Mouse (Mus musculus): ENCODE results near the gene Sult2a3. TPM values are rescaled to one million over a fixed set of nuclear protein-coding genes. Genes with fewer than 3 reads are reported as not detected.
"Not testable (repeated sequence)": the region's sequence is repeated elsewhere in the genome, so short reads cannot be mapped to it uniquely, and the experiment has no call there.

The Sult2a3 gene
- polyA plus RNA-seq (2015; fragmentation: Nextera tagmentation; extraction: Ambion mirVana): not detected in 2 replicates

DNA sequence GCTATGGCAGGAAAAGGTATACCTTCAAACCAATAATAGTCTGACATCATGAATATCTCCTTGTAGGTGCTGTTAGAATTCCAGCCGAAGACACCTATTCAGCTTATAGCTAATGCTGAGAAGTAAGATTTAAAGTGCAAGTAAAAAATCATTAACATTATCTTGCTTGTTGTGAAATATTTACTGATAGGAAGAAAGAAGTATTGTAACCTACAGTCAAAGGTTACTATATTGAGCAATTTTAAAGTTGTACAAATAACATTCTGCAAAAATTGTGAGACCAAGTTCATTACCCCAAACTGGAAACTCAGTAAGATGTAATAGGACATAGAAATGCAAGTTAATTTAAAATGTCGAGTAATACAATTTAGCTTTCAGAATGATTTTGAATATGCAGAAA, at the start of gene Sult2a3:
Sult2a3 (minus strand) TSS at position 101 of the 400 bp plus-strand sequence.
- Histone ChIP-seq H3K27me3 (no peaks in the 10 kb centered on the region), H3K27ac (replicated peaks) (no peak within 1 kb of the TSS), H3K4me3 (replicated peaks) (no peak within 1 kb of the TSS), H3K9me3 (replicated peaks) (0 out of 2 replicates have a peak, but pooled peaks cover 6% of the 10 kb centered on the region), H3K4me1 (no peaks in the 10 kb centered on the region), H3K4me2 (replicated peaks) (no peak within 1 kb of the TSS), H3K9ac (no peak within 1 kb of the TSS), H3K36me3 (no peaks in the 10 kb centered on the region)
- ATAC-seq (ENCODE audit: insufficient number of reproducible peaks, low FRiP score, low TSS enrichment, low read depth): no peak
- 83% methylated on average over 2 of the region's 2 CpGs for WGBS

DNA sequence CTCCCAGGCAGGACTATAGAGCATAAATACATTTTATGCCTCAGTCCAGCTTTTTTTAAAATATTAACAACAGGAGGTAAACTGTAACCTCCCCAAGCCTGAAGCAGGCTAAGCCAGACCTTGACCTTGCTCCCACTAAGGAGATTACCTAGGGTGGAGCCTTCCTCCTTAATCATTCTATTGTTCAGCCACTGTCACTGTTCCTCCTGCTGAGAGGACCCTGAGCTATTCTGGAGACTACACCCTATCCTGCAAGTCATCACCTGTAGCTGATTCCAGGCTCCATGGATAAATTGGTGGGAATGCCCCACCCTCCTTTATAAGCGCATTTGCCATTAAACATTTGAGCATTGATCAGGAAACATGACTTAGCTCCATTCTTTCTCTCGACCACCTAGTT, 2.4 kb downstream of the Sult2a3 start:
- no peak for ATAC-seq (ENCODE audit: insufficient number of reproducible peaks, low FRiP score, low TSS enrichment, low read depth)
- Histone ChIP-seq H3K9me3 (replicated peaks) (0 out of 2 replicates have a peak, but pooled peaks cover 6% of the 10 kb centered on the region), H3K4me1 (no peaks in the 10 kb centered on the region), H3K9ac (no peak overlapping the region), H3K27me3 (no peaks in the 10 kb centered on the region), H3K4me2 (replicated peaks) (no peak overlapping the region), H3K4me3 (replicated peaks) (no peak overlapping the region), H3K27ac (replicated peaks) (no peak overlapping the region), H3K36me3 (no peaks in the 10 kb centered on the region)
- 72% methylated on average over 2 of the region's 2 CpGs for WGBS

- H3K36me3 ChIP-seq; ATAC-seq (ENCODE audit: insufficient number of reproducible peaks, low FRiP score, low TSS enrichment, low read depth); H3K27ac ChIP-seq (replicated peaks); H3K4me2 ChIP-seq (replicated peaks); H3K9me3 ChIP-seq (replicated peaks); H3K4me1 ChIP-seq; H3K27me3 ChIP-seq; H3K9ac ChIP-seq; H3K4me3 ChIP-seq (replicated peaks): not testable (repeated sequence)
- 65% methylated on average over 3 of the region's 3 CpGs for WGBS
These were observed 3.0 kb downstream of the Sult2a3 start for GRCm38 (mm10) chr7:14119865-14120264.

- H3K27me3 ChIP-seq: no peaks in the 10 kb centered on the region
- H3K9ac ChIP-seq: no peak overlapping the region
- 35% methylated on average over 1 of the region's 1 CpGs for WGBS
- ATAC-seq (ENCODE audit: insufficient number of reproducible peaks, low FRiP score, low TSS enrichment, low read depth): no peak
- H3K4me1 ChIP-seq: no peaks in the 10 kb centered on the region
- no peaks in the 10 kb centered on the region for H3K36me3 ChIP-seq
- no peak overlapping the region for H3K4me2 ChIP-seq (replicated peaks)
- H3K9me3 ChIP-seq (replicated peaks): 0 out of 2 replicates have a peak, but pooled peaks cover 6% of the 10 kb centered on the region
- H3K4me3 ChIP-seq (replicated peaks): no peak overlapping the region
- no peak overlapping the region for H3K27ac ChIP-seq (replicated peaks)
These were observed 6.1 kb downstream of the Sult2a3 start for GRCm38 (mm10) chr7:14116761-14117160.

- not testable (repeated sequence) for H3K27ac ChIP-seq (replicated peaks); ATAC-seq (ENCODE audit: insufficient number of reproducible peaks, low FRiP score, low TSS enrichment, low read depth)
These were observed 8.4 kb downstream of the Sult2a3 start for GRCm38 (mm10) chr7:14114471-14114870.

GRCm38 (mm10) chr7:14047821-14048220, 75.0 kb downstream of the Sult2a3 start:
- ATAC-seq (ENCODE audit: insufficient number of reproducible peaks, low FRiP score, low TSS enrichment, low read depth); H3K36me3 ChIP-seq; H3K27ac ChIP-seq (replicated peaks); H3K27me3 ChIP-seq; H3K9me3 ChIP-seq (replicated peaks); H3K4me2 ChIP-seq (replicated peaks); H3K4me3 ChIP-seq (replicated peaks); H3K9ac ChIP-seq; H3K4me1 ChIP-seq: not testable (repeated sequence)
- 68% methylated on average over 1 of the region's 1 CpGs for WGBS

More at GRCm38 (mm10) chr7:14114471-14114870, 8.4 kb downstream of the Sult2a3 start:
- not testable (repeated sequence) for H3K27me3 ChIP-seq; H3K4me1 ChIP-seq; H3K9me3 ChIP-seq (replicated peaks); H3K9ac ChIP-seq; H3K4me2 ChIP-seq (replicated peaks); H3K36me3 ChIP-seq; H3K4me3 ChIP-seq (replicated peaks)
- 44% methylated on average over 3 of the region's 3 CpGs for WGBS

- not testable (repeated sequence) for ATAC-seq (ENCODE audit: insufficient number of reproducible peaks, low FRiP score, low TSS enrichment, low read depth); H3K9ac ChIP-seq; H3K9me3 ChIP-seq (replicated peaks); H3K4me2 ChIP-seq (replicated peaks); H3K27ac ChIP-seq (replicated peaks); H3K4me1 ChIP-seq; H3K27me3 ChIP-seq; H3K4me3 ChIP-seq (replicated peaks); H3K36me3 ChIP-seq
These were observed 92.0 kb downstream of the Sult2a3 start for GRCm38 (mm10) chr7:14030831-14031230.

Other genes starting within 250 kb of the Sult2a3 start
- gene Sult2a4, start 133.4 kb downstream of the Sult2a3 start, polyA plus RNA-seq (2015; fragmentation: Nextera tagmentation; extraction: Ambion mirVana): not detected in 2 replicates
- not detected in 2 replicates for gene Sult2a6, start 131.8 kb upstream of the Sult2a3 start, polyA plus RNA-seq (2015; fragmentation: Nextera tagmentation; extraction: Ambion mirVana)
- gene Obox8, start 210.5 kb upstream of the Sult2a3 start, polyA plus RNA-seq (2015; fragmentation: Nextera tagmentation; extraction: Ambion mirVana): not detected in 2 replicates